Mouse (Mus musculus) stomach, adult 2 months (tissue): ENCODE data around the gene Arhgap23. TPM values are rescaled to one million over a fixed set of nuclear protein-coding genes. Genes with fewer than 3 reads are reported as not detected.

Experiments
- polyA plus RNA-seq: library from polyadenylated mRNA; depleted of rRNA; stranded (reverse); fragments of >200 nt; gene quantifications from 2 replicates; pipeline ENCODE4 v1.2.3, GENCODE M21; 2012; rRNA removed

Arhgap23 gene
- 16.7 and 28.1 TPM in 2 replicates for polyA plus RNA-seq

DNA sequence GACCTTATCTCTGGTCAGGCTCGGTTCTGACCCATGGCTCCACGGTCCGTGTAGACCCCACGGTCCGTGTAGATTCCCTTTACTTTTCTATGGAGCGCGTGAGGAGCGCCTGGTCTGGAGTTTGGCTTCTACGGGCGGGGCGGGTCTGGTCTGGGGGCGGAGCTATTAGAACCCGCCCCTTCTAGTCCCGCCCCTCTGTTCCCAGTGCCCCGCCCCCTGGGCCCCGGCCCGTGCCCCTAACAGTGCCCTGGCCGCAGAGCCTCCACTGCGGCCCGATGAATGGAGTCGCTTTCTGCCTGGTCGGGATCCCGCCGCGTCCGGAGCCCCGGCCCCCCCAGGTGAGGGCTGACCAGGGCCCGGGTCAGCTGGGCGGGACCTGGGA lies at the start of gene Arhgap23:
TSS of gene Arhgap23 (plus strand) at position 204 of the 382 bp plus-strand sequence.

DNA sequence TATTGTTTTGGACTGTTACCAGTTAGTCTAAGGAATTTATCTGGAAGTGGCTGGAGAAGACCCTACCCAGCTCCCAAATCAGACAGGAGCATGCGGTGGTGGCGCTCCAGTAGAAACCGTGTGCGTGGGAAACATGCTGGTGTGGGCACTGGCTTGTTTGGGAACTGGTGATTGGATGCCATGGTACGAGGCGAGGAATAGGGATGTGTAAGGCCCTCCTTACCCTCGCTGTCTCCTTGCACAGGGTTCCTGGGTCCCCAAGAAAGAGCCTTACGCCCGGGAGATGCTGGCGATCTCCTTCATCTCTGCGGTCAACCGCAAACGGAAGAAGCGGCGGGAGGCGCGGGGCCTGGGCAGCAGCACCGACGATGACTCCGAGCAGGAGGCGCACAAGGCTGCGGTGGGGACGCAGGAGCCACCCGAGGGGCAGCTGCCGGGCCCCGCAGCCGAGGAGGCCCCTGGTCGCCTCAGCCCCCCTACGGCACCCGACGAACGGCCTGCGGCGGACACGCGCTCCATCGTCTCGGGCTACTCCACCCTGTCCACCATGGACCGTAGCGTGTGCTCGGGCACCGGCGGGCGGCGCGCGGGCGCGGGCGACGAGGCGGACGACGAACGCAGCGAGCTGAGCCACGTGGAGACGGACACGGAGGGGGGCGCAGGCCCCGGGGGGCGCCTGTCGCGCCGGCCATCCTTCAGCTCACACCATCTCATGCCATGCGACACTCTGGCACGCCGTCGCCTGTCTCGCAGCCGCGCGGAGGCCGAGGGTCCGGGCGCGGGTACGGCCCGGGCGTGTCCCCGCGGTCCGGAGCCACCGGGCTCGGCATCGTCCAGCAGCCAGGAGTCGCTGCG lies 84.8 kb downstream of the Arhgap23 start, which contains the start of gene 4933428G20Rik:
TSS of gene 4933428G20Rik (minus strand) at position 476 of the 855 bp plus-strand sequence.

Other genes with a start within 250 kb of the Arhgap23 start
- gene Kpnb1, start 227.7 kb upstream of the Arhgap23 start, polyA plus RNA-seq, result 3.2 and 5.2 TPM in 2 replicates
- gene Npepps, start 134.9 kb upstream of the Arhgap23 start, polyA plus RNA-seq, result 11.7 and 12.8 TPM in 2 replicates
- gene Mrpl45, start 99.8 kb upstream of the Arhgap23 start, polyA plus RNA-seq, result 4.4 and 5.0 TPM in 2 replicates
- 0.03 TPM in 2 replicates for gene Gpr179, start 63.5 kb upstream of the Arhgap23 start, polyA plus RNA-seq
- 2.8 and 3.5 TPM in 2 replicates for gene Socs7, start 53.0 kb upstream of the Arhgap23 start, polyA plus RNA-seq
- gene 4933428G20Rik, start 84.8 kb downstream of the Arhgap23 start, polyA plus RNA-seq, result not detected in 2 replicates
- 1.3 and 1.5 TPM in 2 replicates for gene Srcin1, start 160.7 kb downstream of the Arhgap23 start, polyA plus RNA-seq
- 10.8 and 47.3 TPM in 2 replicates for gene Epop, start 214.2 kb downstream of the Arhgap23 start, polyA plus RNA-seq
- gene Mllt6, start 247.9 kb downstream of the Arhgap23 start, polyA plus RNA-seq, result 17.2 and 18.0 TPM in 2 replicates